Mouse (Mus musculus) small intestine, adult 2 months (tissue): ENCODE measurements at regions not wholly inside any gene's neighbourhood (a gene's known extent, or its start where the extent isn't known, plus 50 kb on each side); places are given as distances from the start of the nearest gene placed in this dataset.

Source experiments
- H3K27ac ChIP-seq: fragments of 200-500 bp; 2 replicates; pipeline ENCODE4 v1.5.1; 2012; ENCODE audit warnings: low read depth, low read length, control low read depth, inconsistent platforms; ENCODE audit not compliant: insufficient read depth
- H3K27me3 ChIP-seq: fragments of 200-500 bp; 2 replicates; pipeline ENCODE4 v1.6.1; 2012; ENCODE audit warnings: mild to moderate bottlenecking, moderate library complexity, low read length, inconsistent platforms; ENCODE audit not compliant: control insufficient read depth, insufficient read depth
- H3K36me3 ChIP-seq: fragments of 200-500 bp; 2 replicates; pipeline ENCODE4 v1.6.1; 2012; ENCODE audit warnings: mild to moderate bottlenecking, low read length, control low read depth, inconsistent platforms; ENCODE audit not compliant: control insufficient read depth, insufficient read depth
- H3K4me1 ChIP-seq: fragments of 200-500 bp; 2 replicates; pipeline ENCODE4 v1.6.1; 2012; ENCODE audit warnings: low read length, inconsistent platforms, mixed read lengths; ENCODE audit not compliant: control insufficient read depth, insufficient read depth, insufficient read length
- H3K4me3 ChIP-seq: fragments of 200-500 bp; 2 replicates; pipeline ENCODE4 v1.5.1; 2012; ENCODE audit warnings: low read depth, mild to moderate bottlenecking, control low read depth, inconsistent platforms, low read length, moderate library complexity
- CTCF ChIP-seq: fragments of 200-500 bp; IDR thresholded peaks from 2 replicates; pipeline ENCODE4 v1.5.1; 2012; ENCODE audit warnings: low read depth, mild to moderate bottlenecking, control low read depth, inconsistent platforms, low read length, moderate library complexity, mixed read lengths; ENCODE audit not compliant: insufficient replicate concordance, insufficient read length; ENCODE audit errors: extremely low read depth
- POLR2A ChIP-seq: fragments of 200-500 bp; IDR thresholded peaks from 2 replicates; pipeline ENCODE4 v1.6.1; 2012; ENCODE audit warnings: low read depth, mild to moderate bottlenecking, control low read depth, inconsistent platforms, low read length, moderate library complexity
- WGBS: fragments of 180-500 bp; shearing (Covaris S2); methylation state at CpG from one replicate; pipeline ENCODE4 v1.1.7; 2018; 5-methylcytosine and 5-hydroxymethylcytosine counted together

DNA sequence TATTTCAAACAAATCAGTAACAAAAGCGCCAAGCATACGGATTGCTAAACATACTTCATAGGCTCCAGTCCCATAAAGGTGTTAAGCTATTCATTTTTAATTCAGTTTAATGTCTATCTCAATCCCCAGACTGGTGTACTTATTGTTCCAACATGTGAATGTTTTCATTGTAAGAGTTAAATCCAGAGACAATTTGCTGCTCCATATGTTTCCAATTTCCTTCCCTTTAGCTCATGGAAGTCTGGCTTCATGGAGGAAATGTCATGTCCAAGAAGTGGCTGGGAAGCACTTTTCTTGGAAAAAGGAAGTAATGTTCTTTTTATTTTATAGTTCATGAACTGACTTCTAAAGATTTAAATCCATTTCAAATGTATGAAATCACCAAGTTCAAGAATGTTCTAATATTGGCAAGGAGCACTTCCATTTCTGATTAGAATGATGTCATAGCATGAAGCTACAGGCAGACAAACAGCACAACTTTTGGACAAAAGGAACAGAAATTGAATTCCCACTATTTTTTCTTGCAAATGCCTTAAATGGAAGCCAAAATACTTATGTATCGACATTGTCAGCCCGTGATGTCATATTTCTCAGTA, 362.6 kb upstream of the Akr1e1 start:
- Histone ChIP-seq H3K27me3 (no peaks in the 10 kb centered on the region), H3K4me1 (no peaks in the 10 kb centered on the region), H3K27ac (no peak overlapping the region), H3K4me3 (no peak overlapping the region), H3K36me3 (no peaks in the 10 kb centered on the region)
- WGBS, result 78% methylated on average over 4 of the region's 4 CpGs
- no peak for TF ChIP-seq CTCF
- TF ChIP-seq POLR2A, result no peak

DNA sequence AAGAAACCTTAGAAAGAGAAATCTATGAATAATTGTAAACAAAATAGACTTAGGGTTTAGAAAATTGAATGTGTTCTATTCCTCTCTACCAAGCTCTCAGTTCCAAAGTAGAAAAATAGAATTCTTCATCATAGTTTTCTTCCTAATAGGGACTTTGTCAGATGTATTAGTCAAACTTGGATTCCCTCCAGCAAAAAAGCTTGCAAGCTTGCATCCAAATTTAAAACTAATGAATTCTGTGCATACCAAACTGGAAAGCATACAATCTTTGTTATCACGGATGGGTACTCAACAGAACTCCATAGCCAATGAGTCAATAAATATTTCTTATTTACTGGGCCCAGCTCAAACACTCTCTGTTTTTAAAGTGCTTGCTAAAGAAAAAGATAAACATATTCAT, 383.9 kb upstream of the Akr1e1 start:
- Histone ChIP-seq H3K27ac (no peak overlapping the region), H3K36me3 (no peaks in the 10 kb centered on the region), H3K4me1 (no peaks in the 10 kb centered on the region), H3K4me3 (no peak overlapping the region), H3K27me3 (no peaks in the 10 kb centered on the region)
- no peak for TF ChIP-seq POLR2A
- no peak for TF ChIP-seq CTCF
- 52% methylated on average over 1 of the region's 1 CpGs for WGBS

DNA sequence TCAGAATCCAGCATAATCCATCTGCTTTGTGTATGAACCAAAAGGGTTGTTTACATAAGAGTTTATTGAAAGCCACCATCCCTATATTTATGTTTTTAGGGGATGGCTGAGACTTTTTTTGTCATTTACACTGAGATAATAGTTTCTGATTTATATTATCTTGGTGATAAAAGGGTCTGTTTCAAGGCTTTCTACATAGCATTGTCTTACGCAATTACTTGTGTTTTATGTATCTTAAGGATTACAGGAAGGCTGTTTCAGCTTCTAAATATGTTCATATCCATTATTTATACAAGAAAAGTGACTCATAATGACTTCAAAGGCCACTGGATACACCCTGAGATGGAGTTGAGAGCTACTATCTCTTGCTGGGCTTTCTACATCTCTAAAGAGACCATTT, 399.3 kb upstream of the Akr1e1 start:
- 60% methylated on average over 1 of the region's 1 CpGs for WGBS

DNA sequence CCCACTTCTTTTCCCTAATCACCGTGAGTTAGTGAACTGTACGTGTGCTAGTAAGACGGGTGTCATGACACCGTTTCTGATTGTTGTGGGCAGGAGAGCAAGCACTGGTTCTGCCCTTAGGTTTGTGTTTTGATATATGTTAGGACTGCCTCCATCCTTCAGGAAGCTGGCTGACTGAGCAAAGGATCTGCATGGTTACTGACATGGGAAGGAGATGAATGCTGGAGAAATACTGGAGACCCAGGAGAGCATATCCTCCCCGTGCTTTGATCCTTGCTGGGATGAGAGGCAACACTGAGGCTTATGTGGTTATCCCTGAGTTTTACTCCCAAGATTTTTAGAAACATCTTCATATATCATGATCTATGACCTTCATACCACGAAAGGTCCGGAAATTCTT, 413.5 kb upstream of the Akr1e1 start:
- Histone ChIP-seq H3K4me3 (no peak overlapping the region), H3K4me1 (no peaks in the 10 kb centered on the region), H3K27me3 (no peaks in the 10 kb centered on the region), H3K36me3 (no peaks in the 10 kb centered on the region), H3K27ac (no peak overlapping the region)
- WGBS, result 85% methylated on average over 7 of the region's 7 CpGs
- no peak for TF ChIP-seq POLR2A
- no peak for TF ChIP-seq CTCF

More for the DNA sequence above, 399.3 kb upstream of the Akr1e1 start:
- Histone ChIP-seq H3K4me3 (no peak overlapping the region), H3K36me3 (no peaks in the 10 kb centered on the region), H3K27me3 (no peaks in the 10 kb centered on the region), H3K4me1 (no peaks in the 10 kb centered on the region), H3K27ac (no peak overlapping the region)
- TF ChIP-seq CTCF (no peak), POLR2A (no peak)

DNA sequence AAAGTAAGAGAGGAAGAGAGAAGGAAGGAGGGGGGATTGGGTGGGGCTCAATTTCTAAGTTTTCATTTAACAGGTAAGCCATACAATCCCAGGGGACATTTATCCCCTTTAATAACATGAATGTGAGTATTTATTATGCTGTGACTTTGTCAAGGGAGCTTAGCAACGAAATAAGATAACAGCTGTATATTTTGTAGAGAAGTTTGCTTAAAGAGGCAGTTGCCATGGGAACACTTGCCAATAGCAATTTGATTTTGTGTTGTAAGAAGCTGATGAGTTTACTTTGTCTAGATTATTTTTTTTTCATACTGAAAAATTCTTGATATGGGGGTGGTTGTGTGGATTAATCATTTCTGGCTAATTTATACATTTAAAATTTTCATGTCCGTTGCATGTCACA, 450.9 kb upstream of the Akr1e1 start:
- H3K27ac ChIP-seq, result no peak overlapping the region
- no peaks in the 10 kb centered on the region for H3K4me1 ChIP-seq
- no peaks in the 10 kb centered on the region for H3K27me3 ChIP-seq
- no peak overlapping the region for H3K4me3 ChIP-seq
- no peaks in the 10 kb centered on the region for H3K36me3 ChIP-seq
- 38% methylated on average over 2 of the region's 2 CpGs for WGBS
- no peak for TF ChIP-seq POLR2A
- TF ChIP-seq CTCF, result no peak

DNA sequence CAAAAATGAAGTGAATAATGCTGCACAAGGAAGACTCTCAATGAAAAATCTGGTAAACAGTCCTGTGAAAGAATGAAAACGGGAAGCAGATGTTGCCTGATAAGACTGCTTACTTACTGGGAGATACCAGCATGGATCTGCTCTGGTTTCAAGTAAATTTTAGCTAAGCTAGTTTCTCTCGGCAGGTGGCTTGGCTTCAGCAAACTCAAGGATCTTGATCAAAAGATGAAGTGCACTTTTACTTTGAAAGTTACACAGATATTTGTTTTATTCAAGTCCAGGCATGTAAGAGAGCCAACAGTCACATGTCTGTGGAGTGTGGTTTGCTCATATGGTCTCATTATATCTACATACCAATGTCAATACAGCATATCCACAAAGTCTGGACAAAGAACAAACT, 451.5 kb upstream of the Akr1e1 start:
- WGBS, result 17% methylated on average over 2 of the region's 2 CpGs
- Histone ChIP-seq H3K27me3 (no peaks in the 10 kb centered on the region), H3K4me1 (no peaks in the 10 kb centered on the region), H3K36me3 (no peaks in the 10 kb centered on the region), H3K4me3 (no peak overlapping the region), H3K27ac (no peak overlapping the region)
- TF ChIP-seq CTCF (no peak), POLR2A (no peak)

DNA sequence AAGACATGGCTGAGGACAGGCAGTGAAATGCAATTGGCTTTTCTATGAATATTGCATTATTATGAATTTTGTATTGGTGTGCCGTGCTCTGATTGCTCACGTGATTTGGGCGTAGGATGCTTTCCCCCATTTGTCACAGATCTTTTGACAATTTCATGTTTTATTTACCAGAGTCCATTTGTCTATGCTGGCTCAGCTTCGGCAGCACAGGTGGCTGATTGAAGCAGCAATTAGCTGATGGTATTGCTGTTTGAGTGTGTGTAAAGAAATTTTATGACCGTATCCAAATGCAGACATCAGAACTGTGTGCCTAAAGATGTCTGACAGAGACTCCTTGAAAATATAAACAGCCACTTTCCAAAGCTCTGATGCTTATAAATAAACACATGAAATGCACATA, 498.5 kb upstream of the Akr1e1 start:
- no peak overlapping the region for H3K4me3 ChIP-seq
- WGBS, result 70% methylated on average over 5 of the region's 5 CpGs
- no peaks in the 10 kb centered on the region for H3K27me3 ChIP-seq
- no peaks in the 10 kb centered on the region for H3K36me3 ChIP-seq
- TF ChIP-seq POLR2A (no peak), CTCF (no peak)
- H3K27ac ChIP-seq, result no peak overlapping the region
- H3K4me1 ChIP-seq, result no peaks in the 10 kb centered on the region

DNA sequence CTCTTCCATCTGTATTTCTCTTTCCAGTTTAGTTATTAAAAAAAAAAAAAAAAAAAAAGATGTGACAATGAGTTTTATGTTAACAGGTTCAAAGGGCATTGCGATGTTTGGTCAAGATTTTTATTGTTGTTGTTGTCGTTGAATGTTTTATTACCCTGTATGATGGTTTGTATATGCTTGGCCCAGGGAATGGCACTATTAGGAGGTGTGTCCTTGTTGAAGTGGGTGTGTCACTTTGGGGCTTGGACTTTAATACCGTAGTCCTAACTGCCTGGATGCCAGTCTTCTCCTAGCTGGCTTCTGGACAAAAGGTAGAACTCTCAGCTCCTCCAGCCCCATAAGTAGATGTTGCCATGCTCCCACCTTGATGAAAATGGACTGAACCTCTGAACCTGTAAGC, 545.9 kb upstream of the Akr1e1 start:
- 41% methylated on average over 3 of the region's 3 CpGs for WGBS
- H3K27me3 ChIP-seq, result no peaks in the 10 kb centered on the region
- H3K27ac ChIP-seq, result no peak overlapping the region
- no peaks in the 10 kb centered on the region for H3K36me3 ChIP-seq
- H3K4me1 ChIP-seq, result no peaks in the 10 kb centered on the region
- TF ChIP-seq POLR2A (no peak), CTCF (no peak)
- H3K4me3 ChIP-seq, result no peak overlapping the region
